Mouse (Mus musculus) liver, embryonic 14.5 days (tissue): Measurements from ENCODE around the gene Cables2.

Experiments used
- CTCF ChIP-seq: IDR thresholded peaks from 2 replicates; pipeline ENCODE4 v1.5.1; 2016; ENCODE audit warnings: antibody characterized with exemption, low read depth, control low read depth
- EP300 ChIP-seq: IDR thresholded peaks from 2 replicates; pipeline ENCODE4 v1.6.1; 2016; ENCODE audit warnings: antibody characterized with exemption, low read depth

DNA sequence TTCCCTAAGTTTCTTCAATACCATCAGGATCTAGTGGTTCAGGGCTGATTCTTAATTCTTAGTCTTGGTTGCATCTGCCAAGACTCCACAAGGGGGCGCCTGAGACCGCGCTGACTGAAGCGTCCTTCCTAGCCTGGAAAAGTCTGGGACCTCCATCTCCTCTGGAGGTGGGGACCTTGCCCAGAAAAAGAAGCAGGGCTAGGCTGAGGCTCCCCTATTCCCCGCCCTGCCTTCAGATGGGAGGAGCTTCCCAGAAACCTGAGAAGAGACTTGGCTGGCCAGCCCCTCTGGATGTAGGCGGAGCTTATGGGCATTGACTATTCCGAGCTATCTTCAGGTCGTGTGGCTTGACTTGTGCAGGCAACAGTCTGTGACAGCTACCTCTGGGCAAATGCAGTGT, 2.5 kb upstream of the Cables2 start:
- peak; percentile 91 for TF ChIP-seq CTCF
- TF ChIP-seq EP300: no peak
